Mouse (Mus musculus) liver, adult 2 months (tissue): Measurements from ENCODE around the gene Sgms2.

Experiments
- CTCF ChIP-seq: fragments of 200-500 bp; IDR thresholded peaks from 2 replicates; pipeline ENCODE4 v1.5.1; 2011; ENCODE audit warnings: low read depth, low read length, control low read depth
- POLR2A ChIP-seq: fragments of 200-500 bp; IDR thresholded peaks from 2 replicates; pipeline ENCODE4 v1.6.1; 2011; ENCODE audit warnings: low read length, control low read depth; ENCODE audit not compliant: insufficient read depth; ENCODE audit errors: extremely low read depth

DNA sequence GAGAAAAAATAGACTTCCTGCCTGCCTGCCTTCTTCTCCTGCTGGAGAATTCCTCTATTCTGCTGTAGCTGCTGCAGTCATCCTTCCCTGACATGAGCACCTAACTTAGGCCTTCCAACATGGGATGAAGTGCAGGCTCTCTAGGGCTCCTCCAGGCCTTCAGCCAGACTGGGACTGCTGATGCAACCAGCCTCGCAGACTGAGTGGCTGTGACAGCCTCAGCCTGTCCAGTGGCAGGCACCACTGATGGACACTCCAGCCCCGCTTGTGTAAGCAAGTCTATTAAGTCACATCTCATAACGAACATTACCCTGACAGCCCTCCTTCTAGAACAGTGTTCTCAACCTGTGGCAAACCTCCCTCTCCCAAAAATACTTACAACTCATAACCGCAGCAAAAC is 217.1 kb downstream of the Sgms2 start:
- TF ChIP-seq CTCF (no peak), POLR2A (no peak)
